Mouse (Mus musculus) left cerebral cortex, adult 8-10 months (tissue): Measurements from ENCODE around the gene Gm11361. TPM values are rescaled to one million over a fixed set of nuclear protein-coding genes. Genes with fewer than 3 reads are reported as not detected.

Experiments
- DNase-seq, 2 experiments: peaks; one replicate each; pipeline ENCODE4 v3.0.0; 2022; ENCODE audit warnings: low spot score in 2 of 2
- total RNA-seq, 4 experiments: library from RNA; stranded (reverse); gene quantifications; 2 replicates each; pipeline ENCODE4 v1.2.4; 2022

The Gm11361 gene
- 10 to 100 TPM; 66.5 to 80.8 (median 73.3) TPM for total RNA-seq

GRCm38 (mm10) chr13:28257228-28257627 is at the start of gene Gm11361:
TSS of gene Gm11361 (plus strand) at chr13:28257528.
- no peak for DNase-seq

- DNase-seq, result no peak
These were observed 7.1 kb downstream of the Gm11361 start for GRCm38 (mm10) chr13:28264399-28264798.

GRCm38 (mm10) chr13:28287368-28287767 is 30.0 kb downstream of the Gm11361 start:
- no peak for DNase-seq

GRCm38 (mm10) chr13:28294272-28294671 is 36.9 kb downstream of the Gm11361 start:
- no peak for DNase-seq

GRCm38 (mm10) chr13:28294757-28295361 is 37.5 kb downstream of the Gm11361 start:
- DNase-seq, result no peak

GRCm38 (mm10) chr13:28295492-28295891 is 38.2 kb downstream of the Gm11361 start:
- no peak for DNase-seq

GRCm38 (mm10) chr13:28297098-28297497 is 39.8 kb downstream of the Gm11361 start:
- DNase-seq, result no peak

GRCm38 (mm10) chr13:28297577-28297976 is 40.2 kb downstream of the Gm11361 start:
- no peak for DNase-seq

Other genes with a start within 250 kb of the Gm11361 start
- gene Prl4a1, start 241.3 kb upstream of the Gm11361 start, total RNA-seq, result not detected
- not detected for gene Prl5a1, start 115.0 kb upstream of the Gm11361 start, total RNA-seq